Mouse (Mus musculus) kidney, adult 2 months (tissue): ENCODE results near the gene Kcnip4.

Source experiments
- CTCF ChIP-seq: fragments of 200-500 bp; conservative IDR thresholded peaks from 2 replicates; pipeline ENCODE4 v1.5.1; 2011; ENCODE audit warnings: low read depth, mild to moderate bottlenecking, control low read depth, low read length, moderate library complexity, mixed read lengths; ENCODE audit not compliant: insufficient read depth, insufficient read length
- POLR2A ChIP-seq: fragments of 200-500 bp; IDR thresholded peaks from one replicate; pipeline ENCODE4 v1.6.1; 2011; ENCODE audit warnings: low read depth, low read length, control low read depth

GRCm38 (mm10) chr5:49292421-49292820 lies 232.3 kb downstream of the Kcnip4 start:
- TF ChIP-seq CTCF (no peak), POLR2A (no peak)
